8 mouse cellular contexts compared by ENCODE assay signal in genomic region chr6:72189061-72189863, GRCm38 (mm10). TPM values are rescaled to one million over a fixed set of nuclear protein-coding genes. Genes with fewer than 3 reads are reported as not detected.
A peak's percentile ranks its signal among the peaks of the same experiment; 100 is the strongest.
DNase-seq lines count a peak whose midpoint lies in the region; ATAC-seq and TF ChIP-seq lines count a peak whose summit lies in the region.

No protein-coding gene starts in this region.

- H3K4me3 ChIP-seq in intestine, embryonic 14.5 days (ENCODE audit: low read depth, low read length) = 0 out of 2 replicates have a peak overlapping the region, but pooled peaks have one; percentile 8
- H3K4me3 ChIP-seq in lung, embryonic 16.5 days (ENCODE audit: low read length) = peak overlapping the region; percentile 26
- H3K4me3 ChIP-seq in stomach, postnatal 0 days (ENCODE audit: low read depth, low read length) = no peak overlapping the region

- no peak for TF ChIP-seq EP300 in stomach, postnatal 0 days (optimal IDR thresholded peaks at IDR 0.05)

- peak; percentile 4 for DNase-seq in CD4-positive helper T cell, adult 2 months (ENCODE audit: low read depth, low spot score)
- peak; percentile 50 for DNase-seq in adipocyte (ENCODE audit: low spot score)
- peak; percentile 30 for DNase-seq in gastrocnemius, postnatal 25 days
- DNase-seq in intestine, embryonic 14.5 days (ENCODE audit: low spot score) = peak; percentile 69
- DNase-seq in stomach, postnatal 0 days (ENCODE audit: low spot score) = peak; percentile 51
- no peak for DNase-seq in left cerebral cortex, postnatal 36 days (ENCODE audit: low spot score in 2 of 2)
- DNase-seq in thymus, postnatal 14 days = no peak

- H3K36me3 ChIP-seq in intestine, embryonic 14.5 days (ENCODE audit: control insufficient read depth, insufficient read depth, low read length) = no peaks in the 10 kb centered on the region
- no peaks in the 10 kb centered on the region for H3K36me3 ChIP-seq in lung, embryonic 16.5 days (ENCODE audit: control insufficient read depth, insufficient read depth, low read length)
- no peaks in the 10 kb centered on the region for H3K36me3 ChIP-seq in stomach, postnatal 0 days (ENCODE audit: control insufficient read depth, insufficient read depth, low read length)

- peak; percentile 48; the same call in 1 of the 2 replicates for ATAC-seq in intestine, embryonic 14.5 days (replicated peaks; ENCODE audit: low FRiP score, low TSS enrichment, low read depth)
- peak; percentile 84 for ATAC-seq in lung, embryonic 16.5 days (ENCODE audit: low read depth)
- peak; percentile 11; the same call in 1 of the 2 replicates for ATAC-seq in stomach, postnatal 0 days (ENCODE audit: low FRiP score, low TSS enrichment)

- H3K9ac ChIP-seq in intestine, embryonic 14.5 days (ENCODE audit: low read length) = peak overlapping the region; percentile 16
- H3K9ac ChIP-seq in lung, embryonic 16.5 days (ENCODE audit: low read length) = peak overlapping the region; percentile 60
- H3K9ac ChIP-seq in stomach, postnatal 0 days (ENCODE audit: low read length) = peak overlapping the region; percentile 23; the same call in 1 of the 2 replicates

- peak overlapping the region; percentile 50 for H3K4me2 ChIP-seq in intestine, embryonic 14.5 days (ENCODE audit: low read length)
- H3K4me2 ChIP-seq in lung, embryonic 16.5 days (ENCODE audit: low read depth, low read length) = peak overlapping the region; percentile 50
- H3K4me2 ChIP-seq in stomach, postnatal 0 days (replicated peaks; ENCODE audit: low read depth) = peak overlapping the region; percentile 46

- H3K27ac ChIP-seq in intestine, embryonic 14.5 days (ENCODE audit: low read depth) = peak overlapping the region; percentile 67
- H3K27ac ChIP-seq in lung, embryonic 16.5 days (ENCODE audit: low read length) = peak overlapping the region; percentile 78
- H3K27ac ChIP-seq in stomach, postnatal 0 days (replicated peaks) = peak overlapping the region; percentile 70

- peaks cover 24% of the 10 kb centered on the region; the same call in 1 of the 2 replicates for H3K4me1 ChIP-seq in intestine, embryonic 14.5 days (replicated peaks; ENCODE audit: control insufficient read depth, insufficient read depth, low read length)
- H3K4me1 ChIP-seq in lung, embryonic 16.5 days (replicated peaks; ENCODE audit: control insufficient read depth, insufficient read depth, low read length) = peaks cover 26% of the 10 kb centered on the region
- peaks cover 6% of the 10 kb centered on the region; the same call in 1 of the 2 replicates for H3K4me1 ChIP-seq in stomach, postnatal 0 days (replicated peaks; ENCODE audit: control insufficient read depth, insufficient read depth)

- intact Hi-C loops in left cerebral cortex, postnatal 36 days (cut with DNase I) = no loop called here

- H3K27me3 ChIP-seq in intestine, embryonic 14.5 days (replicated peaks; ENCODE audit: control insufficient read depth, insufficient read depth, low read length) = no peaks in the 10 kb centered on the region
- no peaks in the 10 kb centered on the region for H3K27me3 ChIP-seq in lung, embryonic 16.5 days (ENCODE audit: control insufficient read depth, insufficient read depth, low read depth, low read length)
- H3K27me3 ChIP-seq in stomach, postnatal 0 days (ENCODE audit: control insufficient read depth, insufficient read depth, low read length) = no peaks in the 10 kb centered on the region

- no peak for TF ChIP-seq CTCF in stomach, postnatal 0 days (IDR thresholded peaks at IDR 0.05; ENCODE audit: low read depth)

- H3K9me3 ChIP-seq in intestine, embryonic 14.5 days (ENCODE audit: control insufficient read depth, low read length) = no peaks in the 10 kb centered on the region
- no peaks in the 10 kb centered on the region for H3K9me3 ChIP-seq in lung, embryonic 16.5 days (ENCODE audit: control insufficient read depth, low read length)
- H3K9me3 ChIP-seq in stomach, postnatal 0 days (ENCODE audit: control insufficient read depth, low read length) = 0 out of 2 replicates have a peak, but pooled peaks cover 2% of the 10 kb centered on the region

- WGBS in intestine, embryonic 14.5 days = 3% methylated on average over 29 of the region's 29 CpGs
- 3% methylated on average over 28 of the region's 29 CpGs for WGBS in lung, embryonic 16.5 days
- WGBS in stomach, postnatal 0 days = 4% methylated on average over 29 of the region's 29 CpGs

RNA-seq across cellular contexts. Expression of gene Atoh8, which starts 46.1 kb away (rescaled TPM):
- total RNA-seq in gastrocnemius, postnatal 25 days (2021) = 1 to 10 TPM; 4.5 to 7.8 TPM
- 7.3 and 8.7 TPM in 2 replicates for polyA plus RNA-seq in intestine, embryonic 14.5 days (2014; fragmentation: Nextera tagmentation; extraction: Ambion mirVana)
- polyA plus RNA-seq in lung, embryonic 16.5 days (2015; fragmentation: Nextera tagmentation; extraction: Ambion mirVana) = 32.2 and 35.3 TPM in 2 replicates
- polyA plus RNA-seq in stomach, postnatal 0 days (2015; fragmentation: Nextera tagmentation; extraction: Ambion mirVana) = 5.5 and 6.0 TPM in 2 replicates
- total RNA-seq in left cerebral cortex, postnatal 36 days (2021) = 1 to 10 TPM; 1.1 to 1.8 TPM

Comparison
In these comparisons a context has a peak if more than half of its experiments do, and no peak if none do; other contexts are left out.
1. DNase-seq: peak in CD4-positive helper T cell, adult 2 months (single experiment), adipocyte (single experiment), gastrocnemius, postnatal 25 days (single experiment), intestine, embryonic 14.5 days (single experiment) and stomach, postnatal 0 days (single experiment); none in left cerebral cortex, postnatal 36 days (0 of 2) and thymus, postnatal 14 days (single experiment).
2. ATAC-seq: peak in every context shown above with its lines; median percentile 84 in lung, embryonic 16.5 days; 48 in intestine, embryonic 14.5 days; 11 in stomach, postnatal 0 days.
3. Peak in every context shown above with its lines, with median percentiles within 50 percentile points of each other: H3K27ac ChIP-seq, H3K4me2 ChIP-seq and H3K9ac ChIP-seq.